Comparison of ENCODE assay signal across 8 mouse cellular contexts in the genomic region with DNA sequence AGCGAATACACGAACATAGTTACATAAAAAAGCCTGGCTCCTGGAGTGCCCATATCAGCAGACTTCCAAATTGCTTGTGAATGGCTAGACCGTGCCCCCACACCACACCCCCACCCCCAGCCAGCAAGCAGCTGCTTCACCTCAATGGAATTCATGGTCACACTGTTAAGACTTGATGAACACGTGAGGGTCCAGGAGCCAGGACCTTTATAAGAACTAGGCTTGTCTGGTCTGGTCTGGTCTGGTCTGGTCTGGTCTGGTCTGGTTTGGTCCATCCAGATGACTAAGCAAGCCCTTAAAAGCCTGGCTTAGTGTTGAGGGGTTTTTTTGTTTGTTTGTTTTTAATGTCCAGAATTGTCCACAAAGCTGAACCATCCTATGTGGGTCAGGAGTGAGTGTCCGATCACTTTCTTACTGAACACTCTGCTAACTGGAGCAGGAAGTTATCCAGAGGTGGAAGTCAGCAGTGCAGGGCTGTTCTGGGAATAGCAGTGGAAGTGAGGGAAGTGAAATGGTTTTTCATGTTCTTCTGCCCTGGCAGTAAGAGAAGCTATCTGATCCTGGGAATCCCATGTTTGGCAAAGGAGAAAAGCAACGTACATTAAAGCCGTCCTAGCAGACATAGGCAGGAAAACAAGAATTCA. TPM values are rescaled to one million over a fixed set of nuclear protein-coding genes. Genes with fewer than 3 reads are reported as not detected.
A peak's percentile ranks its signal among the peaks of the same experiment; 100 is the strongest.
DNase-seq lines count a peak whose midpoint lies in the region.

No protein-coding gene starts in this region.

- DNase-seq in embryo, embryonic 10.5 days (ENCODE audit: low spot score), result peak; percentile 56
- DNase-seq in embryo, embryonic 10 days (ENCODE audit: low spot score), result no peak
- peak; percentile 78 for DNase-seq in adipocyte (ENCODE audit: low spot score)
- DNase-seq in heart, postnatal 10 days, result peak; percentile 48 to 64
- peak; percentile 65 for DNase-seq in lung, postnatal 10 days
- no peak for DNase-seq in thymus, postnatal 4 days
- no peak for DNase-seq in spleen, postnatal 10 days (ENCODE audit: low spot score in 2 of 2)
- no peak for DNase-seq in adrenal gland, postnatal 4 days (ENCODE audit: low spot score in 2 of 2)

- intact Hi-C loops in heart, postnatal 10 days (cut with DNase I), result no loop called here

RNA-seq across cellular contexts. Expression of gene Gm17571, which starts 51.3 kb away (rescaled TPM):
- not detected for total RNA-seq in heart, postnatal 10 days (2021)
- not detected for total RNA-seq in adrenal gland, postnatal 4 days (2021)

Comparison
In these comparisons a context has a peak if more than half of its experiments do, and no peak if none do; other contexts are left out.
1. DNase-seq: peak in embryo, embryonic 10.5 days (single experiment), adipocyte (single experiment), heart, postnatal 10 days (2 of 2) and lung, postnatal 10 days (single experiment); none in embryo, embryonic 10 days (single experiment), thymus, postnatal 4 days (single experiment), spleen, postnatal 10 days (0 of 2) and adrenal gland, postnatal 4 days (0 of 2).